Mouse (Mus musculus) erythroid progenitor cell, adult 5-6 weeks (primary cell): ENCODE results near the gene Zcchc14. TPM values are rescaled to one million over a fixed set of nuclear protein-coding genes. Genes with fewer than 3 reads are reported as not detected.
A peak's percentile ranks its signal among the peaks of the same experiment; 100 is the strongest.

ENCODE experiments used
- ATAC-seq: replicated peaks from 2 replicates; pipeline ENCODE4 v1.8.0; 2016; ENCODE audit warnings: moderate number of reproducible peaks, mild to moderate bottlenecking, moderate TSS enrichment, inconsistent platforms; ENCODE audit not compliant: poor library complexity, low FRiP score, severe bottlenecking
- total RNA-seq, 2 experiments: library from RNA; stranded (forward) in 1 of 2; stranded (reverse) in 1 of 2; fragments of 150-400 nt in 1 of 2; fragments of 186-747, 209-891 nt in 1 of 2; gene quantifications; 2 replicates each; pipeline versions ENCODE4 v1.2.3 to v1.2.4; 2015 to 2017; ENCODE audit warnings: low replicate concordance in 2 of 2

The Zcchc14 gene
- total RNA-seq, 2 experiments from 2014 or later, result not detected

- ATAC-seq, result peak; percentile 54
These were observed 62.2 kb downstream of the Zcchc14 start, which contains the start of gene Map1lc3b for GRCm38 (mm10) chr8:121590203-121591177. Gene Map1lc3b, plus strand, starts transcription at chr8:121590361.

DNA sequence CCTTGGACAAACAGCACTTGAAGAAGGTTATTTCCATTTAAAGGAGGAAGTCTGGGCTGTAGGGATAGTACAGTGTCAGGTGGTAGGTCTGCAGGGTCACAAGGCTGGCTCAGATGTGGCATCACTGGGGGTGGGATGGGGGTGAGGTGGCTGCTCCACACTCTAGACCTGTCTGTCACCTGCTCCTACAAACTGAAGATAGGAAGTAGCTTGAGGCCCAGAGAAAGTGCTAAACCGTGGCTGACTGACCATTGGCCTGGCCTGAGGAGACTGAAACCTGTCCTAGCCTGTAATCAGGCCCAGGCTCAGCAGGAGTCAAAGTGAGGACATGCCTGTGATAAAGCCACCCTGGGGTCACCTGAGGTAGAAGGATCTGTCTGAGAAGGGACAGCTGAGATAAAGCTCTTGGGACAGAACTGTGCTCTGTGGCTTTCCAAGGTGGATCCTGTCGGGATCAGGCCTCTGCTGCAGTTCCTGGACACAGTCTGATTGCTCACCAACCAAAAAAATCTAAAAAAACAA lies 63.4 kb downstream of the Zcchc14 start:
- ATAC-seq, result peak; percentile 7; the same call in 1 of the 2 replicates

DNA sequence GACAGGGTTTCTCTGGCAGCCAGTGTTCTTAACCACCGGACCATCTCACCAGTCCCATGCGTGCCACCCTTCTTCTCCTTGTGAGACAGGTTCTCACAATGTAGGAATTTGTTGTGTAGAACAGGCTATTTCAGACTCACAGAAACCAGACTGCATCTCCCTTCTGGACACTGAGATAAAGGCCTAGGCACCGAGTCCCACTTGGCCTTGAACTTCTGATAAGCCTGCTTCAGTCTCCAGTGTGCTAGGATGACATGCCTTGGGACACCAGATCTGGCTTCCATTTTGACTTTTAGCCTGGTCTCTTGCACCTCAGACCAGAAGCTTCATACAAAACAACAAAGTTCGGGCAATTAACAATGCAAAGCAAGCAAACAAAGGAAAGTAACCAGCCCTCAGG lies 64.0 kb downstream of the Zcchc14 start:
- peak; percentile 66 for ATAC-seq

- ATAC-seq, result peak; percentile 84
These were observed 67.4 kb downstream of the Zcchc14 start for GRCm38 (mm10) chr8:121585159-121585825.

DNA sequence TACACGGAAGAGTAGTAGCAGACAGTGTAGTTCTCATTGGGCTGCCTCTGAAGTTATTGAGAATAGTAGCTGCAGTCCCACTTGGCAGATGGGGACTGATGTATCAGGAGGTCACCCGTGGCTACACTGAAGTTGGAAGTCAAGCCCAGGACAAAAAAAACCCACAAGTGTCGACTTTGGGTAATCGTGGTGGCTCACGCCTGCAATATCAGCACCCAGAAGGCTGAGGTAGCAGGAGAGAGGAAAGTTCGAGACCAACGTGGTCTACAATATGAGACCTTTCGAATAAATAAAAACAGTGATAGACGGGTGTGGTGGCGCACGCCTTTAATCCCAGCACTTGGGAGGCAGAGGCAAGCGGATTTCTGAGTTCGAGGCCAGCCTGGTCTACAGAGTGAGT lies 68.0 kb downstream of the Zcchc14 start:
- no peak for ATAC-seq

DNA sequence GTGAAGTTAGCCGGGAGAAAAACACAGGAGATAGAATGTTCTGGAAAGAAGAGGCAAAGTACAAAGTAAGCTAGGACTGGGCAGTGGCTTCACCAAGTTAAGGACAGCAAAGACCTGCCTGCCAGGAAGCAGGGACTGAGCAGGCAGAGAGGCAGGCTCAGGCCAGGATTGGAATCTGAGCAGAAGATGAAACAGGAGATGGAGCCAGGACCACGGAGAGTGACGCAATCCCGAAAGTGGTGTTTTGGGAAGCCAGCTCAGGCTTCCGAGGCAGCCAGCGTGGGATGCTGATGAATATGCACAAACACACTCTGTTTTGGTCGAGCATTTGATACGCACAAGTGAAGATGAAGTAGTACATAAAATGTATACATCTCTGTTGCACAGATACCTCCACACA lies 69.0 kb downstream of the Zcchc14 start:
- no peak for ATAC-seq

GRCm38 (mm10) chr8:121580465-121580864 lies 72.2 kb downstream of the Zcchc14 start:
- no peak for ATAC-seq

DNA sequence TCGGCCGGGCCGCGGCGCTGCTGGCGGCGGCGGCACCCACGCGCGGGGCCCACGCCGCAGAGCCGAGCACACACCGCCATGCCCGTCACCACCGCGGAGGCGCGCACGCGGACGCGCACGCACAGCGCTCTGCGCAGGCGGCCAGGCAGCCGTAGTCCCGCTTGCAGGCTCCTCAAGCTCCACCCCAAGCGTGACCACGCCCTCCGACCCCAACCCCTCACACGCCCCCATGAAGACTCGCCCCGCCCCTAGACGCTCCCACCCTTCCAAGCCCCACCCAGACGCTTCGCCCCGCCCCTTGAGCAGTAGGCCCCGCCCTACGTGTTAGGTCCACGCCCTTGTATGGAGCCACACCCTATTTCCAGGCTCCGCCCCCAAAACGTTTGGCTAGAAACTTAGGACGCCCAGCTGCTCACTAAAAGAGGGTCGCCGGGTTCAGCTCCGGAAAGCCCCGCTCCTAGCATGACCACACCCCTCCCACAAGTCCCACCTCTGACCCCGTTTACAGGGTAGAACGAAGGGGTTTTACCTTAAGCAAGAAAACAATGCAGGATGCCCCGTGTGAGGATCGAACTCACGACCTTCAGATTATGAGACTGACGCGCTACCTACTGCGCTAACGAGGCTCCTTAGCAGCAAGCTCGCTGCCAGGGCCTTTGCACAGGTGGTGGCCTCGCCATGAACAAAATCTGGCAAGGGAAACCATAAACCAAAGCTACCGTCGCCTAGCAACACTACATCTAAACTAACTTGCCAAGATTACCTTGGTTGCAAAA lies 73.8 kb downstream of the Zcchc14 start, which contains the start of gene Fbxo31:
Gene Fbxo31, minus strand, starts transcription at position 131 of the 776 bp plus-strand sequence.
- peak; percentile 79 for ATAC-seq

GRCm38 (mm10) chr8:121577751-121578675 lies 74.7 kb downstream of the Zcchc14 start:
- ATAC-seq, result peak; percentile 52

GRCm38 (mm10) chr8:121575661-121576060 lies 77.0 kb downstream of the Zcchc14 start:
- ATAC-seq, result no peak

DNA sequence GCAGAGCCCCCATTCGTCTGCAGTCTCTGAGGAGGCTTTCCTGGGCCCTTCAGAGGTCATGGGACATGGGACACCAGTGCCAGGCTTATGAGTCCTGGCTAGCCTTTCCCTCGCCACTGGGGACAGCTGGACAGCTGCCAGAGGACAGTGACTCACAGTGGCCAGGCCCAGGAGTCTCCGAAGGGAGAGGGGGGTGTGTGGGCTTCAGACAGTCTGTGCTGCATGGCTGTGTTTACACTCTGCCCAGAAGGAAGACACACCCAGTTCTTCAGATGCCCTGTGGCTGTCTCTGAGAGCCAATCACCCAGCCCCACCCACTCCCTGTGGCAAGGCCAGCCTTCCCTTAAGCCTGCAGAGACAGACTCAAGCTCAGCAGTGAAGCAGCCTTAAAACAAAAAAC lies 79.4 kb downstream of the Zcchc14 start:
- peak; percentile 92 for ATAC-seq

DNA sequence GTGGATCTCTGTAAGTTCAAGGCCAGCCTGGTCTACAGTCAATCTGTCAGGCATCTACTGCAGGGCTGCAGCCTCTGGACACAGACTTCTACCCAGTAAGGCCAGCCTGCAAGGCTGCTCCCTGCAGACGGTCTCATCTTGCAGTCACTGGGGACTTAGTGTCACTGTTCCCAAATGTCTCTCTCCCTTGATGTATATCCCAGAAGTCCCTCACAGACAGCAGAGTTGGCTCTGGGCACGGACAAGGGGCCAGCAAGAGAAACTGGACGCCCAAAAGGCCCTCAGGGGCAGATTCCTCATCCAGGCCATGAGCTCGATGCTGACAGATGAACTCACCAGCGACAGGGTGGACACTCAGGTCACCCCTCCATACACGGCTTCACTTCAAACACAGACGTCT lies 80.6 kb downstream of the Zcchc14 start:
- no peak for ATAC-seq

GRCm38 (mm10) chr8:121570801-121571200 lies 81.9 kb downstream of the Zcchc14 start:
- no peak for ATAC-seq

DNA sequence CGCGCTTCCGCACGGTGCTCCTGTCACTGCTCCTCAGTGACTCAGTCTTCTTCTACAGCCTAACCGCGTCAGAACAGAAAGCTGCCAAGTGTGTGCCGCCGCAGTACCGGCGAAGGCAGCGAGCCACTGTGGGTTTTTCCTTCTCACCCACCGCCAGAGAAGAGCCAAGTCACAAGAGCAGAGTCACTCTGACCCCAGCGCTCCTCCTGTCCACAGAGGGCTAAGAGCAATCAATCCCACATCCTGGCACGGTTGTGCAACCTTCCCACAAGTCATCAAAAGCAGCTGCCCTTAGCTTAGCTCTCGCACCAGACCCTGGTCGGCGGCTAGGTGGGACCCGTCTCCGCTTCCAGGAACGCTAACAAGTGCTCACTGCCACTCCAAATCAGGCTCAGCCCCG lies 82.4 kb downstream of the Zcchc14 start:
- ATAC-seq, result no peak

DNA sequence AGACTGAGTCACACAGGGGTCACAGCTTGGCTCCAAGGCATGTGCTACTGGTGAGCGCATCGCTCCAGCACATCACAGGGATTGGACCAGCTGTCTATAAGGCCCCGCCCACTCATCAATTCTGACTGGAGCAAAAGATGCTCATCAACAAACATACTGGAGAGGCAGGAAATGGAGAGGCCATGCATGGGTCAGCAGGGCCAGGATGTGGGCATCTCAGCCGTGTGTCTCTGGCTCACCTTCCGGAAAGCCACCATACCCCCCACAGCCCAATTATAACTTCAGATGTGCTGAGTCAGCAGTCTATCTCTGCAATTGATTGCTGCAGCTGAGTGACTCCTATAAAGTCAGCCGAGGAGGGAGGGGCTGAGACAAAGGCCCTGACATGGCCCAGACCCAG lies 84.4 kb downstream of the Zcchc14 start:
- ATAC-seq, result no peak

DNA sequence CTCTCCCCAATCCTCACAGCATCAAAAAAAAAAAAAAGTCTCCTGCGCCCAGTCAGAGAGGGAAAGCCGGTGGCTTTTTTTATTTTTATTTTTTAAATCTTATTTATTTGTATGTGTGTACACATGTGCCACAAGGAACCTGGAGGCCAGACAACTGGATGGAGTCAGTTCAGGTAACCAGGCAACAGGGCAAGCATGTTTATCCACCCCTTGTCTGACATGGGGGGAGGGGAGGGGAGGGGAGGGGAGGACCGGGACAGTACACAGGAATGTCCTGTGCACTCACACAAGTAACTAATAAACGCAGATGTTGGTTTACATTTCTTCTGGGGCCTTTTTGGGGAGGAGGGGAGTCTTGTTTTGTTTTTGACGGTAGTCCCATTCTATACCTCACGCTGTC lies 89.0 kb downstream of the Zcchc14 start:
- ATAC-seq, result no peak

- no peak for ATAC-seq
These were observed 89.8 kb downstream of the Zcchc14 start for GRCm38 (mm10) chr8:121562941-121563351.

- no peak for ATAC-seq
These were observed 90.9 kb downstream of the Zcchc14 start for GRCm38 (mm10) chr8:121561636-121562345.
